Mouse (Mus musculus) midbrain, embryonic 10.5 days (tissue): ENCODE results near the gene Mrps17. TPM values are rescaled to one million over a fixed set of nuclear protein-coding genes. Genes with fewer than 3 reads are reported as not detected.
"Not testable (repeated sequence)": the region's sequence is repeated elsewhere in the genome, so short reads cannot be mapped to it uniquely, and the experiment has no call there.

Experiments
- DNase-seq: peaks from one replicate; pipeline ENCODE4 v3.0.0-alpha.2; 2017; ENCODE audit warnings: low spot score
- H3K27ac ChIP-seq: fragments of 300-500 bp; sonication (generic); replicated peaks from 2 replicates; pipeline ENCODE4 v1.5.1; 2016; ENCODE audit warnings: mild to moderate bottlenecking
- H3K27me3 ChIP-seq: fragments of 300-500 bp; sonication (generic); 2 replicates; pipeline ENCODE4 v1.6.1; 2016; ENCODE audit warnings: low read depth, mild to moderate bottlenecking; ENCODE audit not compliant: poor library complexity, severe bottlenecking
- H3K36me3 ChIP-seq: fragments of 300-500 bp; sonication (generic); 2 replicates; pipeline ENCODE4 v1.6.1; 2016; ENCODE audit warnings: mild to moderate bottlenecking, moderate library complexity
- H3K4me1 ChIP-seq: fragments of 300-500 bp; sonication (generic); 2 replicates; pipeline ENCODE4 v1.6.1; 2016
- H3K4me3 ChIP-seq: fragments of 300-500 bp; sonication (generic); 2 replicates; pipeline ENCODE4 v1.5.1; 2016; ENCODE audit warnings: mild to moderate bottlenecking, moderate library complexity
- H3K9me3 ChIP-seq: fragments of 300-500 bp; sonication (generic); replicated peaks from 2 replicates; pipeline ENCODE4 v1.6.1; 2016; ENCODE audit warnings: mild to moderate bottlenecking
- WGBS: fragments of 180-500 bp; shearing (Covaris S2); methylation state at CpG from one replicate; pipeline ENCODE4 v1.1.7; 2016; 5-methylcytosine and 5-hydroxymethylcytosine counted together
- polyA plus RNA-seq: library from polyadenylated mRNA; unstranded; fragments of >200 nt; fragmentation: Nextera tagmentation; extraction: Ambion mirVana; gene quantifications from 2 replicates; pipeline ENCODE4 v1.2.1, GENCODE M21; 2016

The Mrps17 gene
- polyA plus RNA-seq: 181 and 185 TPM in 2 replicates

- Histone ChIP-seq H3K36me3 (peaks cover 37% of the 10 kb centered on the region), H3K4me1 (peaks cover 8% of the 10 kb centered on the region), H3K4me3 (peak within 1 kb of the TSS; percentile 77), H3K27me3 (no peaks in the 10 kb centered on the region), H3K27ac (peak within 1 kb of the TSS; percentile 84), H3K9me3 (no peaks in the 10 kb centered on the region)
- DNase-seq: peak; percentile 92
- under 1% methylated on average over 33 of the region's 33 CpGs for WGBS
Observed at GRCm38 (mm10) chr5:129715326-129715861, at the start of gene Mrps17. Mrps17 (plus strand) TSS chr5:129715497.

- peaks cover 10% of the 10 kb centered on the region for H3K4me1 ChIP-seq
- H3K36me3 ChIP-seq: no peaks in the 10 kb centered on the region
- no peak for DNase-seq
- H3K9me3 ChIP-seq: no peaks in the 10 kb centered on the region
- WGBS: 96% methylated on average over 10 of the region's 10 CpGs
- H3K4me3 ChIP-seq: no peak overlapping the region
- H3K27me3 ChIP-seq: no peaks in the 10 kb centered on the region
- H3K27ac ChIP-seq: no peak overlapping the region
Observed at GRCm38 (mm10) chr5:129666271-129666909, 48.9 kb upstream of the Mrps17 start.

- no peaks in the 10 kb centered on the region for H3K27me3 ChIP-seq
- H3K4me1 ChIP-seq: peaks cover 10% of the 10 kb centered on the region
- no peak for DNase-seq
- H3K27ac ChIP-seq: no peak overlapping the region
- H3K36me3 ChIP-seq: no peaks in the 10 kb centered on the region
- no peak overlapping the region for H3K4me3 ChIP-seq
- 90% methylated on average over 4 of the region's 4 CpGs for WGBS
- no peaks in the 10 kb centered on the region for H3K9me3 ChIP-seq
Observed at GRCm38 (mm10) chr5:129667851-129668250, 47.4 kb upstream of the Mrps17 start.

- no peaks in the 10 kb centered on the region for H3K27me3 ChIP-seq
- H3K27ac ChIP-seq: peak overlapping the region; percentile 88
- no peaks in the 10 kb centered on the region for H3K36me3 ChIP-seq
- peaks cover 10% of the 10 kb centered on the region for H3K4me1 ChIP-seq
- H3K9me3 ChIP-seq: peaks cover 12% of the 10 kb centered on the region; the same call in 1 of the 2 replicates
- DNase-seq: no peak
- WGBS: 1% methylated on average over 31 of the region's 31 CpGs
- H3K4me3 ChIP-seq: peak overlapping the region; percentile 86
Observed at GRCm38 (mm10) chr5:129669453-129670035, 45.8 kb upstream of the Mrps17 start.

- peak; percentile 86 for DNase-seq
- WGBS: 2% methylated on average over 23 of the region's 23 CpGs
- Histone ChIP-seq H3K9me3 (peaks cover 15% of the 10 kb centered on the region; the same call in 1 of the 2 replicates), H3K4me1 (peaks cover 10% of the 10 kb centered on the region), H3K27me3 (no peaks in the 10 kb centered on the region), H3K4me3 (peak within 1 kb of the TSS; percentile 86), H3K27ac (peak within 1 kb of the TSS; percentile 88), H3K36me3 (no peaks in the 10 kb centered on the region)
Observed at GRCm38 (mm10) chr5:129670036-129670458, 45.2 kb upstream of the Mrps17 start, which contains the start of gene Zfp11. Zfp11 (minus strand) TSS chr5:129670099.

DNA sequence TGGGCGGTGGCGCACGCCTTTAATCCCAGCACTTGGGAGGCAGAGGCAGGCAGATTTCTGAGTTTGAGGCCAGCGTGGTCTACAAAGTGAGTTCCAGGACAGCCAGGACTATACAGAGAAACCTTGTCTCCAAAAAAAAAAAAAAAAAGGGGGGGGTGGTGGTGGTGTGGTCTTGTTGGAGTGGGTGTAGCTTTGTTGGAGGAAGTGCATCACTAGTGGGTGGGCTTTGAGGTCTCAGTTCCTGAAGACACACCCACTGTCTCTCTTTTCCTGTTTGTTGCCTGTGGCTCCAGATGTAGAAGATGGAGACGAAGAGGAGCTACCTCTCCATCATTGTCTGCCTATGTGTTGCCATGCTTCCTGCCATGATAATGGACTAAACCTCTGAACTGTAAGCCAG lies 30.2 kb upstream of the Mrps17 start:
- not testable (repeated sequence) for H3K27ac ChIP-seq, H3K27me3 ChIP-seq, DNase-seq, H3K4me3 ChIP-seq, H3K36me3 ChIP-seq, H3K9me3 ChIP-seq, H3K4me1 ChIP-seq
- WGBS: 88% methylated on average over 5 of the region's 5 CpGs

DNA sequence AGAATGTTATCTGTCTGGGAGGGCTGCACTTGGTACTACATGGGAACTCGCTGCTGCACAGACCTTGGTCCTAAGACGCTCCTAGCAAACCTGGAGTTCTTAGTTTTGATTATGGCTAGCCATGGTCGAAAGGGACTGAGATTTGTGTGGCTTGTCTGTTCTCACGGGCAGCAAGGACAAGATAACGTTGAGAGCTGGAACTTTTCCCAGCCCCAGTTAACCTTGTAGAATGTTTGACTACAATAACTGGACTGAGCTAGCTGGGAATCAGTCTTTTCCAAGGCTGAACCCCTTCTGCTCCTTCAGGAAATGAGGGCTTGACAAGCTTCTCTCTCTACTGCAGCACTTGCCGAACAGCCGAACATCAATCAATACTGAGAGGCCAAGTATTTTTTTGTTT lies 27.7 kb upstream of the Mrps17 start:
- Histone ChIP-seq H3K36me3 (no peaks in the 10 kb centered on the region), H3K4me1 (no peaks in the 10 kb centered on the region), H3K27ac (no peak overlapping the region), H3K27me3 (no peaks in the 10 kb centered on the region), H3K9me3 (no peaks in the 10 kb centered on the region), H3K4me3 (no peak overlapping the region)
- no peak for DNase-seq
- WGBS: 85% methylated on average over 7 of the region's 7 CpGs

- DNase-seq: no peak
- Histone ChIP-seq H3K4me3 (no peak overlapping the region), H3K36me3 (no peaks in the 10 kb centered on the region), H3K4me1 (no peaks in the 10 kb centered on the region), H3K27ac (no peak overlapping the region), H3K27me3 (no peaks in the 10 kb centered on the region), H3K9me3 (no peaks in the 10 kb centered on the region)
- WGBS: 81% methylated on average over 3 of the region's 3 CpGs
Observed at GRCm38 (mm10) chr5:129690528-129690927, 24.8 kb upstream of the Mrps17 start.

- no peak overlapping the region for H3K4me3 ChIP-seq
- no peak overlapping the region for H3K27ac ChIP-seq
- no peak for DNase-seq
- no peaks in the 10 kb centered on the region for H3K36me3 ChIP-seq
- no peaks in the 10 kb centered on the region for H3K9me3 ChIP-seq
- WGBS: 43% methylated on average over 2 of the region's 2 CpGs
- H3K4me1 ChIP-seq: no peaks in the 10 kb centered on the region
- H3K27me3 ChIP-seq: no peaks in the 10 kb centered on the region
Observed at GRCm38 (mm10) chr5:129700506-129700905, 14.8 kb upstream of the Mrps17 start.

- Histone ChIP-seq H3K4me3 (no peak overlapping the region), H3K9me3 (no peaks in the 10 kb centered on the region), H3K36me3 (no peaks in the 10 kb centered on the region), H3K27me3 (no peaks in the 10 kb centered on the region), H3K4me1 (no peaks in the 10 kb centered on the region), H3K27ac (no peak overlapping the region)
- WGBS: 86% methylated on average over 1 of the region's 1 CpGs
- DNase-seq: no peak
Observed at GRCm38 (mm10) chr5:129701706-129702105, 13.6 kb upstream of the Mrps17 start.

GRCm38 (mm10) chr5:129703368-129703767 lies 11.9 kb upstream of the Mrps17 start:
- DNase-seq: no peak
- Histone ChIP-seq H3K27me3 (no peaks in the 10 kb centered on the region), H3K9me3 (no peaks in the 10 kb centered on the region), H3K27ac (no peak overlapping the region), H3K4me3 (no peak overlapping the region), H3K36me3 (no peaks in the 10 kb centered on the region), H3K4me1 (no peaks in the 10 kb centered on the region)

DNA sequence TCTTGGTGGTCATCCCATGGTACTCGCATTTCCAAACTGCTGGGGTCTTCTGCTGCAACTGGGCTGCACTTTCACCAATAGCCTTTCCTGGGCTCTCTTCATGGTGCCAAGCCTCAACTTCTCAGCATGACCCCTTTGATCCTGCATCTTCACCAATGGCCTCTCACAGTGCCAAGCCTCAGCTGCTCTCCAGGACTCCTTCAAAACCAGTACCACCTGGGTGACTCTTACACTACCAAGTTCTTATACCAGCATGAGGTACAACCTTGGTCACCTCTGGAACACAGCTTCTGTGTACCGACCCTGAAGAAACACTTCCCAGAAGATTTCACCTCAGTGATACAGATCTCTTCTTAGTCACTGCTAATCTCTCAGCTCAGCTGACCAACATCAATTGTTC lies 6.9 kb upstream of the Mrps17 start, which contains the start of gene Sept14:
Gene Sept14 (minus strand): TSS at position 101 of the 400 bp plus-strand sequence.
- Histone ChIP-seq H3K27ac (no peak within 1 kb of the TSS), H3K4me3 (no peak within 1 kb of the TSS), H3K4me1 (no peaks in the 10 kb centered on the region), H3K27me3 (no peaks in the 10 kb centered on the region), H3K36me3 (no peaks in the 10 kb centered on the region), H3K9me3 (no peaks in the 10 kb centered on the region)
- DNase-seq: no peak
- 57% methylated on average over 2 of the region's 2 CpGs for WGBS

DNA sequence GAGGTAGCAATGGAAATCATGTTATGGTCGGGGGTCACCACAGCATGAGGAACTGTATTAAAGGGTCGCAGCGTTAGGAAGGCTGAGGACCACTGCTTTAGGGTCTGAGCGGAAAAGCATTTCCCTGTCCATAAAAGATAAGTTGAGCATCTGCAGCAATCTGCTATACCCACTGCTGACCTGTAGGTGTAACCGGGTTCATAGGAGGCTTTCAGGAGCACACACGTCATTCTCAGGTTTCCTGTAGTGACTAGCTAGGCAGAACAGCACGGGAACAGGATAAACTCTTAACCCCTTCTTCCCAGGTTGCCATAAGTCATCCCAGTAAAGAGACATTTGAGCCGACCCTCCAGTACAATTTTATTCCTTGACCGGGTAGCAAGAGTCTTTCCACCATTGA lies 1.7 kb downstream of the Mrps17 start:
- Histone ChIP-seq H3K4me1 (peaks cover 8% of the 10 kb centered on the region), H3K4me3 (no peak overlapping the region), H3K27ac (no peak overlapping the region), H3K27me3 (no peaks in the 10 kb centered on the region), H3K9me3 (no peaks in the 10 kb centered on the region), H3K36me3 (peaks cover 38% of the 10 kb centered on the region)
- no peak for DNase-seq
- 91% methylated on average over 9 of the region's 9 CpGs for WGBS
